Mouse (Mus musculus): ENCODE data around the gene Mettl4. TPM values are rescaled to one million over a fixed set of nuclear protein-coding genes. Genes with fewer than 3 reads are reported as not detected.

Mettl4 gene
- polyA plus RNA-seq (2012; rRNA removed) = 7.9 and 8.5 TPM in 2 replicates

DNA sequence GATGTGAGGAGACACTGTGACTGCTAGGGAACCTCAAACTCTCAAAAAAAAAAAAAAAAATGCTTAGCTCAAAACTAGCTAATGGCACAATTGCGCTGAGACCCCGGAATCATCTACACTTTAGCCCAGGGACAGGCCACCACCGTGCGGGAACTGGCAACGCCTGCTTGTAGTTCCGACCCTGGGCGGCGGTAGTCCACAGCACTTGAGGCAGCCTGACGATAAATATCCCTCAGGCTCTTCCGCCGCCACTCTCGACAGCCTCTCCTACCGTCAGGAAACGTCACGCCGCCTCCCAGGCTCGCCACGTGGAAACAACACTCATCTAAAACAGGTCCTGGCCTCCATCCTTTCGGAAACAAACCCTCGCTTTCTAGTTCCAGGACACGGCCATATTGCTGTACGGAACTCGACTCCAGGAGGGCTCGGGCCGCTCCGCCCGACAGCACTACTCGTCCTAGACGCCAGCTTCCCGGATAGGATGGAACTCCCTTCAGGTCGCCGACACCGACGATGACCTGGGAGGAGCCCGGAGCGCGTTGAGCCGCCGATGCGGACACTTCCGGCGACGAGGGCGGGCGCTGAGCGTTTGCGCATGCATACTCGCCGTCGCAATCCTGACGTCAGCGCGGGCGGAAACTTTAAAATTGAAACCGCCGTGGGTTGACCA, at the start of gene Mettl4:
TSS of gene Mettl4 (minus strand) at position 554 of the 670 bp plus-strand sequence.
- peaks cover 2% of the 10 kb centered on the region; the same call in 1 of the 2 replicates for H3K4me1 ChIP-seq (ENCODE audit: control insufficient read depth, insufficient read depth, low read length)
- no peak for TF ChIP-seq CTCF (IDR thresholded peaks at IDR 0.05; ENCODE audit: borderline replicate concordance, insufficient read depth, low read depth, low read length)
- TF ChIP-seq POLR2A (IDR thresholded peaks at IDR 0.05; ENCODE audit: borderline replicate concordance, insufficient read depth, low read length) = 0 out of 2 replicates have a peak, but pooled peaks have one; percentile 33
- WGBS = under 1% methylated on average over 56 of the region's 56 CpGs
- peak within 1 kb of the TSS; percentile 92 for H3K4me3 ChIP-seq (replicated peaks; ENCODE audit: insufficient read depth, low read depth, low read length)
- peak within 1 kb of the TSS; percentile 75 for H3K27ac ChIP-seq (ENCODE audit: insufficient read depth, low read length)
- H3K27me3 ChIP-seq (ENCODE audit: control insufficient read depth, insufficient read depth, low read length) = no peaks in the 10 kb centered on the region
- peak; percentile 92 to 95 for DNase-seq

DNA sequence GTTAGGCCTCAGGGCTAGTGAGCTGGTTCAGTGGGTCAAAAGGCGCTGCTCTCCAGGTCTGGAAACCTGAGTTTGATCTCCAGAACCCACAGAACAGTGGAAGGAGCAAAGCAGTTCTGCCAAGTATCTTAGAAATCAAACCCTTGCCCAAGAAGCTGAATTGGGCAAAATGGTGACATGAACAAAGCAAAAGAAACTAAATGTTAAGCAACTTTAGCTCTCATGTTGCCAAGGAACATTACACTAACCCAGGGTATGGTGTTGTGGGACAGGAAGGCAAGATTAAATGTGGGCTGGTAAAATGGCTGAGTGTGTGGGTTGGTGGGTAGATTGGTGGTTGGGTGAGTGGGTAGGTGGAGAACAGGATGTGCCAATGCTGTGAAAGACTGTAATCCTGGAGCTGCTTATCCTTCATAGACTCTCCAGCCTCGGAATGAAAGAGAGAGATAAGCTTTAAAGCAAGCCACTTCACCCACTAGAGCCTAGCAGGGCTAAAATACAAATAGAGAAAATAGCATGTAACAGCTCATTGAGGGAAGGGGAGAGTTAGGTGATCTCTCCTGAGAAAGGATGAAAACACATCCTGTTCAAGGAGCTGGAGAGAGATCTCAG, 29.2 kb upstream of the Mettl4 start:
- Histone ChIP-seq H3K27me3 (ENCODE audit: control insufficient read depth, insufficient read depth, low read length) (no peaks in the 10 kb centered on the region), H3K4me1 (ENCODE audit: control insufficient read depth, insufficient read depth, low read length) (no peaks in the 10 kb centered on the region), H3K4me3 (replicated peaks; ENCODE audit: insufficient read depth, low read depth, low read length) (no peak overlapping the region), H3K27ac (ENCODE audit: insufficient read depth, low read length) (no peak overlapping the region)
- DNase-seq = no peak
- WGBS = 73% methylated on average over 2 of the region's 2 CpGs
- TF ChIP-seq CTCF (IDR thresholded peaks at IDR 0.05; ENCODE audit: borderline replicate concordance, insufficient read depth, low read depth, low read length) = no peak
- no peak for TF ChIP-seq POLR2A (IDR thresholded peaks at IDR 0.05; ENCODE audit: borderline replicate concordance, insufficient read depth, low read length)

DNA sequence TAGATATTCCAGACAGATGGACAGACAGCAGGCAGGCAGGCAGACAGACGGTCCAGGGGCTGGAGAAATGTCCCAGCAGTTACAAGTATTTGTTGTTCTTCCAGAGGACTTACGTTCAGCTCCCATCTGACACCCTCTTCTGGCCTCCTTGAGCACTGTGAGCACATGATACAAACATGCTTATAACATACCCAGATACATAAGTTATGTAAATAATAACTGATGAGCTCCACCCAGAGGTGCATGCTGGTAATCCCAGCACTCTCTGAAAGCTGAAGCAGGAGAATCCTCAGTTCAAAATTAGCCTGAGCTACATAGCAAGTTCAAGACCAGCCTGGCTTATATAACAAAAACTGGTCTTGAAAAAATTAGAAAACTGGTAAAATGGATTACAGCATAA, 18.7 kb upstream of the Mettl4 start:
- TF ChIP-seq CTCF (IDR thresholded peaks at IDR 0.05; ENCODE audit: borderline replicate concordance, insufficient read depth, low read depth, low read length) (no peak), POLR2A (IDR thresholded peaks at IDR 0.05; ENCODE audit: borderline replicate concordance, insufficient read depth, low read length) (no peak)
- Histone ChIP-seq H3K27me3 (ENCODE audit: control insufficient read depth, insufficient read depth, low read length) (no peaks in the 10 kb centered on the region), H3K27ac (ENCODE audit: insufficient read depth, low read length) (no peak overlapping the region), H3K4me3 (replicated peaks; ENCODE audit: insufficient read depth, low read depth, low read length) (no peak overlapping the region), H3K4me1 (ENCODE audit: control insufficient read depth, insufficient read depth, low read length) (no peaks in the 10 kb centered on the region)
- WGBS = 77% methylated on average over 2 of the region's 2 CpGs
- DNase-seq = no peak

DNA sequence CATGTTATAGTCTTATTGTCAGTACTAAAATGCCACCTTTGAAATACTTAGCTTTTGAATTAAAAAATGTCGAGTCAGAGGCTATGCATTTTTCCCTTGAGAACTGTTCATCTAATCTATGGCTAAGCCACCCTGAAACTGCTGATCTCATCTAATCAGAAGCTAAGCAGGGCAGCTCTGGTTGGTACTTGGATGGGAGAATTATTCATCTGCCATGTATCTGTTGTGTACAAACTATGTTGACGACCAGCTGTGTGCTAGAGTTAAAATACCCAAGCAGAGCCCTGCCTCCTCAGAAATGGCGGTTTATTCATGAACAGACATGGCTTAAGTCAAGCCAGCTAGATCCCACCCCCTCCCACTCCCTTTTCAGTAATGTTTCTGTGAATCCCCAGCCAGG, 14.9 kb upstream of the Mettl4 start:
- no peak overlapping the region for H3K4me3 ChIP-seq (replicated peaks; ENCODE audit: insufficient read depth, low read depth, low read length)
- no peaks in the 10 kb centered on the region for H3K27me3 ChIP-seq (ENCODE audit: control insufficient read depth, insufficient read depth, low read length)
- no peak for DNase-seq
- H3K4me1 ChIP-seq (ENCODE audit: control insufficient read depth, insufficient read depth, low read length) = no peaks in the 10 kb centered on the region
- TF ChIP-seq CTCF (IDR thresholded peaks at IDR 0.05; ENCODE audit: borderline replicate concordance, insufficient read depth, low read depth, low read length) = no peak
- TF ChIP-seq POLR2A (IDR thresholded peaks at IDR 0.05; ENCODE audit: borderline replicate concordance, insufficient read depth, low read length) = no peak
- 84% methylated on average over 3 of the region's 3 CpGs for WGBS
- H3K27ac ChIP-seq (ENCODE audit: insufficient read depth, low read length) = no peak overlapping the region

DNA sequence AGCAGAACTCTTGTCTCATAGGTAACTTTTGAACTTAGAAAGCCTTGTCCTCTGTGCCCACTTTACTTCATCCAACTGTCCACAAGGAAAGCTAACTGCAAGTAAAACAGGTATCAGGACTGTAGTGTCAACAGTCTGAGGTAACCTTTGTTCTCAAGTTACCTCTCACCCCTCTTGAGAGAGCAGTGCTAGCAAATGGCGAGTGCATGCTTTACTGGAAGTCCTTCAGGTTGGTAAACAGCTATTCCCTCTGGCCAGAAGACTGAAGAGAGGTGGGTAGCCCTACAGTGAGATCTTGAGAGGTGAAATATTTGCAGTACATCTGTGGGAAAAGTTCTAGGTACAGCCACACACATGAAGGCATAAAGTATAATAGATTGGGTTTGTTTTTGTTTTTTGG, 14.2 kb upstream of the Mettl4 start:
- Histone ChIP-seq H3K4me3 (replicated peaks; ENCODE audit: insufficient read depth, low read depth, low read length) (no peak overlapping the region), H3K27ac (ENCODE audit: insufficient read depth, low read length) (no peak overlapping the region), H3K4me1 (ENCODE audit: control insufficient read depth, insufficient read depth, low read length) (no peaks in the 10 kb centered on the region), H3K27me3 (ENCODE audit: control insufficient read depth, insufficient read depth, low read length) (no peaks in the 10 kb centered on the region)
- TF ChIP-seq CTCF (IDR thresholded peaks at IDR 0.05; ENCODE audit: borderline replicate concordance, insufficient read depth, low read depth, low read length) (no peak), POLR2A (IDR thresholded peaks at IDR 0.05; ENCODE audit: borderline replicate concordance, insufficient read depth, low read length) (no peak)
- no peak for DNase-seq
- WGBS = 74% methylated on average over 1 of the region's 1 CpGs

DNA sequence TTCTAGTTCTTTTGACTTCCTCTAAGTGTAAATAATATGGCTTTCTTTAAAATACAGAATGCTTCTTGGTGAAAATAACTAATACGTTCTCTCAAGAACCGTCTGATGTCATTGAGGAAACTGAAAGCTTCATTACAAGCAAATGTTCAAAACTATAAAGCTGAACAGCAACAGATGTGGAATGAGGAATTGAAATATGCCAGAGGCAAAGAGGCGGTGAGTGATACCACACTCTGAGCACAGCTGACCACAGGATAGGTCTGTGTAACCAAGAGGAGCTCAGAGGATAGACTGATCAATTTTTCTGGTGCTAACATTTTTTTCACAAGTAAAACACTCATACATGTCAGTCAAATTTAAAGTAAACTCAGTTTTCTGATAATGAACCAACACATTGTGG, 12.6 kb upstream of the Mettl4 start:
- Histone ChIP-seq H3K4me3 (replicated peaks; ENCODE audit: insufficient read depth, low read depth, low read length) (no peak overlapping the region), H3K27me3 (ENCODE audit: control insufficient read depth, insufficient read depth, low read length) (no peaks in the 10 kb centered on the region), H3K27ac (ENCODE audit: insufficient read depth, low read length) (no peak overlapping the region), H3K4me1 (ENCODE audit: control insufficient read depth, insufficient read depth, low read length) (no peaks in the 10 kb centered on the region)
- DNase-seq = no peak
- 96% methylated on average over 3 of the region's 3 CpGs for WGBS
- no peak for TF ChIP-seq POLR2A (IDR thresholded peaks at IDR 0.05; ENCODE audit: borderline replicate concordance, insufficient read depth, low read length)
- no peak for TF ChIP-seq CTCF (IDR thresholded peaks at IDR 0.05; ENCODE audit: borderline replicate concordance, insufficient read depth, low read depth, low read length)

DNA sequence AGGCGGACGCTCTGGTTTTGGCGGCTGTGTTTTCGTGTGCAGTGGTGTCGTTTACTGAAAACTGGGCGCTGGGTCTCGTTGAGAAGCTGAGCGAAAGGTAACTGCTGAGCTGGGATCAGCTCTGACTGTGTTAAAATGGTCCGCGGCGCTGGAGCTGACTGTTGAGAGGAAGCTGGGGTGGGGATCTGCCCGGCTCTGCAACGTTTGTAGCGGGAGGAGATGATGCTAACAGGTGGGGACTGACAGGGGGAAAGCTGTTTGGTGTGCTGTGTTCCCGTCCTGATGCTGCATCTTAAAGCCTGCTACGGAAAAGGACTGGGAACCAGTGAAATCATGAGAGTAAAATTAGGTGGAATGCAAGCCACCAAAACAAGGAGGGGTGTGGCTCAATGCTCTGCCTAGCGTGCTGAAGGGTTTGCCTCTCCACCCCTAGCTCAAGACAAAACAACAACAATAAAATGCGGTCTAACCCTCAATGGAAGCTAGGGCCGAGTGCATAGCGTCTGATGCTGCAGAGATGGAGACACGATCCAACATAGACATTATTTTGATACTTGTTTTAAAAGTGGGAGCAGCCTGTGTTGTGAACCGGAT, 414 bp upstream of the Mettl4 start:
- no peak overlapping the region for H3K27ac ChIP-seq (ENCODE audit: insufficient read depth, low read length)
- TF ChIP-seq POLR2A (IDR thresholded peaks at IDR 0.05; ENCODE audit: borderline replicate concordance, insufficient read depth, low read length) (no peak), CTCF (IDR thresholded peaks at IDR 0.05; ENCODE audit: borderline replicate concordance, insufficient read depth, low read depth, low read length) (no peak)
- H3K27me3 ChIP-seq (ENCODE audit: control insufficient read depth, insufficient read depth, low read length) = no peaks in the 10 kb centered on the region
- WGBS = 2% methylated on average over 22 of the region's 22 CpGs
- peak overlapping the region; percentile 92 for H3K4me3 ChIP-seq (replicated peaks; ENCODE audit: insufficient read depth, low read depth, low read length)
- peaks cover 2% of the 10 kb centered on the region; the same call in 1 of the 2 replicates for H3K4me1 ChIP-seq (ENCODE audit: control insufficient read depth, insufficient read depth, low read length)
- no peak for DNase-seq

Data from cerebellum, adult 2 months (tissue).